Mouse (Mus musculus) MEL (cell line): ENCODE results near the gene Hectd1. TPM values are rescaled to one million over a fixed set of nuclear protein-coding genes. Genes with fewer than 3 reads are reported as not detected.
A peak's percentile ranks its signal among the peaks of the same experiment; 100 is the strongest.

Experiments used
- DNase-seq: peaks from one replicate; pipeline ENCODE4 v3.0.0; 2011; ENCODE audit warnings: low read depth, low spot score
- H3K27ac ChIP-seq: 2 replicates; pipeline ENCODE4 v1.5.1; 2012; ENCODE audit warnings: low read depth, mild to moderate bottlenecking, control low read depth, low read length, moderate library complexity; ENCODE audit not compliant: control insufficient read depth
- H3K27me3 ChIP-seq, 2 experiments: fragments of 150-350 bp in 1 of 2; sonication (generic) in 1 of 2; 2 replicates each; pipeline ENCODE4 v1.6.1; 2012; ENCODE audit warnings: low read length in 2 of 2, mild to moderate bottlenecking in 2 of 2, improper control_type of control experiment in 1 of 2, moderate library complexity in 1 of 2; ENCODE audit not compliant: insufficient read depth in 2 of 2, control insufficient read depth in 1 of 2
- H3K36me3 ChIP-seq, 2 experiments: 2 replicates each; pipeline ENCODE4 v1.6.1; 2012 to 2014; ENCODE audit warnings: low read length in 2 of 2, improper control_type of control experiment in 1 of 2, inconsistent platforms in 1 of 2, mild to moderate bottlenecking in 1 of 2; ENCODE audit not compliant: insufficient read depth in 2 of 2, control insufficient read depth in 1 of 2
- H3K4me1 ChIP-seq, 2 experiments: fragments of 150-350 bp in 1 of 2; sonication (generic) in 1 of 2; 2 replicates each; pipeline ENCODE4 v1.6.1; 2012; ENCODE audit warnings: low read length in 2 of 2, improper control_type of control experiment in 1 of 2, mild to moderate bottlenecking in 1 of 2; ENCODE audit not compliant: insufficient read depth in 2 of 2, control insufficient read depth in 1 of 2
- H3K4me3 ChIP-seq, 2 experiments: fragments of 150-350 bp in 1 of 2; sonication (generic) in 1 of 2; 2 replicates each; pipeline ENCODE4 v1.5.1; 2012; ENCODE audit warnings: low read depth in 2 of 2, low read length in 2 of 2, mild to moderate bottlenecking in 2 of 2, moderate library complexity in 2 of 2, control low read depth in 1 of 2, improper control_type of control experiment in 1 of 2; ENCODE audit not compliant: control insufficient read depth in 1 of 2, insufficient read depth in 1 of 2
- H3K79me2 ChIP-seq: 2 replicates; pipeline ENCODE4 v1.6.1; 2012; ENCODE audit warnings: mild to moderate bottlenecking, low read length, moderate library complexity; ENCODE audit not compliant: control insufficient read depth, poor library complexity, insufficient read depth
- H3K9ac ChIP-seq: 2 replicates; pipeline ENCODE4 v1.6.1; 2012; ENCODE audit warnings: low read depth, mild to moderate bottlenecking, control low read depth, low read length, moderate library complexity; ENCODE audit not compliant: control insufficient read depth, poor library complexity, severe bottlenecking
- H3K9me3 ChIP-seq: fragments of 150-350 bp; sonication (generic); replicated peaks from 2 replicates; pipeline ENCODE4 v1.6.1; 2012; ENCODE audit warnings: mild to moderate bottlenecking, low read length, improper control_type of control experiment, moderate library complexity; ENCODE audit not compliant: insufficient read depth
- BHLHE40 ChIP-seq: IDR thresholded peaks from 2 replicates; pipeline ENCODE4 v1.6.1; 2012; ENCODE audit warnings: low read depth, mild to moderate bottlenecking, inconsistent platforms, low read length, improper control_type of control experiment, borderline replicate concordance
- CHD1 ChIP-seq: IDR thresholded peaks from 2 replicates; pipeline ENCODE4 v1.6.1; 2012; ENCODE audit warnings: low read depth, mild to moderate bottlenecking, inconsistent platforms, low read length, improper control_type of control experiment
- CHD2 ChIP-seq: IDR thresholded peaks from 2 replicates; pipeline ENCODE4 v1.6.1; 2011; ENCODE audit warnings: low read length, improper control_type of control experiment
- CTCF ChIP-seq, 3 experiments: IDR thresholded peaks in 2 of 3; conservative IDR thresholded peaks in 1 of 3; 2 replicates each; pipeline ENCODE4 v1.5.1; 2011 to 2012; ENCODE audit warnings: low read length in 3 of 3, low read depth in 2 of 3, mild to moderate bottlenecking in 2 of 3, improper control_type of control experiment in 1 of 3, inconsistent platforms in 1 of 3, mixed read lengths in 1 of 3, moderate library complexity in 1 of 3; ENCODE audit not compliant: control insufficient read depth in 1 of 3, insufficient read depth in 1 of 3, poor library complexity in 1 of 3, severe bottlenecking in 1 of 3
- E2F4 ChIP-seq: IDR thresholded peaks from 2 replicates; pipeline ENCODE4 v1.6.1; 2011; ENCODE audit warnings: low read depth, low read length, improper control_type of control experiment, borderline replicate concordance
- EP300 ChIP-seq, 2 experiments: IDR thresholded peaks; 2 replicates each; pipeline ENCODE4 v1.6.1; 2011; ENCODE audit warnings: improper control_type of control experiment in 2 of 2, low read length in 2 of 2, low read depth in 1 of 2, mild to moderate bottlenecking in 1 of 2
- ETS1 ChIP-seq: IDR thresholded peaks from 2 replicates; pipeline ENCODE4 v1.6.1; 2012; ENCODE audit warnings: low read depth, mild to moderate bottlenecking, inconsistent platforms, low read length, improper control_type of control experiment, moderate library complexity
- GABPA ChIP-seq: IDR thresholded peaks from 2 replicates; pipeline ENCODE4 v1.6.1; 2012; ENCODE audit warnings: low read depth, mild to moderate bottlenecking, inconsistent platforms, low read length, improper control_type of control experiment, moderate library complexity
- KAT2A ChIP-seq: conservative IDR thresholded peaks from 2 replicates; pipeline ENCODE4 v1.6.1; 2012; ENCODE audit warnings: low read depth, low read length, improper control_type of control experiment, inconsistent platforms
- MAX ChIP-seq: IDR thresholded peaks from 2 replicates; pipeline ENCODE4 v1.6.1; 2011; ENCODE audit warnings: low read length, improper control_type of control experiment
- MAZ ChIP-seq: IDR thresholded peaks from 2 replicates; pipeline ENCODE4 v1.6.1; 2012; ENCODE audit warnings: low read depth, mild to moderate bottlenecking, inconsistent platforms, low read length, improper control_type of control experiment
- MEF2A ChIP-seq: IDR thresholded peaks from 2 replicates; pipeline ENCODE4 v1.6.1; 2014; ENCODE audit warnings: low read depth, mild to moderate bottlenecking, inconsistent platforms, low read length, improper control_type of control experiment; ENCODE audit not compliant: poor library complexity, insufficient replicate concordance, severe bottlenecking; ENCODE audit errors: extremely low read depth
- MXI1 ChIP-seq: IDR thresholded peaks from 2 replicates; pipeline ENCODE4 v1.6.1; 2011; ENCODE audit warnings: mild to moderate bottlenecking, low read depth, low read length, improper control_type of control experiment
- MYC ChIP-seq: IDR thresholded peaks from 2 replicates; pipeline ENCODE4 v1.6.1; 2011; ENCODE audit warnings: low read depth, mild to moderate bottlenecking, low read length, improper control_type of control experiment, moderate library complexity
- NELFE ChIP-seq: IDR thresholded peaks from 2 replicates; pipeline ENCODE4 v1.6.1; 2011; ENCODE audit warnings: low read depth, low read length, improper control_type of control experiment
- NRF1 ChIP-seq: IDR thresholded peaks from 2 replicates; pipeline ENCODE4 v1.6.1; 2014; ENCODE audit warnings: low read depth, mild to moderate bottlenecking, inconsistent platforms, low read length, improper control_type of control experiment, moderate library complexity; ENCODE audit not compliant: poor library complexity, insufficient read depth, severe bottlenecking
- POLR2AphosphoS2 ChIP-seq: IDR thresholded peaks from 2 replicates; pipeline ENCODE4 v1.6.1; 2011; ENCODE audit warnings: low read length, improper control_type of control experiment
- RAD21 ChIP-seq: IDR thresholded peaks from 2 replicates; pipeline ENCODE4 v1.6.1; 2011; ENCODE audit warnings: mild to moderate bottlenecking, low read depth, low read length, improper control_type of control experiment
- RCOR1 ChIP-seq: IDR thresholded peaks from 2 replicates; pipeline ENCODE4 v1.6.1; 2012; ENCODE audit warnings: low read depth, mild to moderate bottlenecking, inconsistent platforms, low read length, improper control_type of control experiment
- SIN3A ChIP-seq: IDR thresholded peaks from 2 replicates; pipeline ENCODE4 v1.6.1; 2012; ENCODE audit warnings: low read length, improper control_type of control experiment, inconsistent platforms
- SMC3 ChIP-seq: IDR thresholded peaks from 2 replicates; pipeline ENCODE4 v1.6.1; 2011; ENCODE audit warnings: low read depth, low read length, improper control_type of control experiment
- TAL1 ChIP-seq: IDR thresholded peaks from 2 replicates; pipeline ENCODE4 v1.6.1; 2012; ENCODE audit warnings: mild to moderate bottlenecking, inconsistent platforms, low read length, moderate library complexity, mixed read lengths
- TBP ChIP-seq: IDR thresholded peaks from 2 replicates; pipeline ENCODE4 v1.8.0; 2011; ENCODE audit warnings: low read depth, low read length, improper control_type of control experiment
- TCF12 ChIP-seq: IDR thresholded peaks from 2 replicates; pipeline ENCODE4 v1.6.1; 2014; ENCODE audit warnings: low read depth, mild to moderate bottlenecking, inconsistent platforms, low read length, improper control_type of control experiment, moderate library complexity
- UBTF ChIP-seq: IDR thresholded peaks from 2 replicates; pipeline ENCODE4 v1.6.1; 2012; ENCODE audit warnings: low read depth, mild to moderate bottlenecking, inconsistent platforms, low read length, improper control_type of control experiment, moderate library complexity, borderline replicate concordance; ENCODE audit not compliant: insufficient read depth
- USF1 ChIP-seq: IDR thresholded peaks from 2 replicates; pipeline ENCODE4 v1.6.1; 2014; ENCODE audit warnings: low read depth, mild to moderate bottlenecking, inconsistent platforms, low read length, improper control_type of control experiment, moderate library complexity
- USF2 ChIP-seq, 2 experiments: IDR thresholded peaks; 2 replicates each; pipeline ENCODE4 v1.6.1; 2011 to 2012; ENCODE audit warnings: improper control_type of control experiment in 2 of 2, low read length in 2 of 2, borderline replicate concordance in 1 of 2, inconsistent platforms in 1 of 2, low read depth in 1 of 2, mild to moderate bottlenecking in 1 of 2; ENCODE audit not compliant: insufficient read depth in 1 of 2
- ZC3H11A ChIP-seq: IDR thresholded peaks from 2 replicates; pipeline ENCODE4 v1.6.1; 2012; ENCODE audit warnings: low read depth, mild to moderate bottlenecking, inconsistent platforms, low read length, improper control_type of control experiment
- ZKSCAN1 ChIP-seq: IDR thresholded peaks from 2 replicates; pipeline ENCODE4 v1.6.1; 2012; ENCODE audit warnings: low read depth, mild to moderate bottlenecking, inconsistent platforms, low read length, improper control_type of control experiment, moderate library complexity
- ZNF384 ChIP-seq: IDR thresholded peaks from 2 replicates; pipeline ENCODE4 v1.6.1; 2012; ENCODE audit warnings: low read depth, mild to moderate bottlenecking, inconsistent platforms, low read length, improper control_type of control experiment
- polyA plus RNA-seq, 2 experiments: library from polyadenylated mRNA; stranded (reverse) in 1 of 2; unstranded in 1 of 2; fragments of >175 nt in 1 of 2; fragments of >200 nt in 1 of 2; gene quantifications; 2 replicates each; pipeline versions ENCODE4 v1.2.1 to v1.2.4; 2012; ENCODE audit warnings: low replicate concordance in 2 of 2, low read depth in 1 of 2; ENCODE audit not compliant: insufficient read length in 2 of 2, insufficient read depth in 1 of 2, missing spikeins in 1 of 2
- total RNA-seq: library from RNA; depleted of rRNA; stranded (reverse); fragments of 300-350 nt; gene quantifications from 2 replicates; pipeline ENCODE4 v1.2.3, GENCODE M21; 2012

Gene Hectd1
- total and polyA plus RNA-seq, 3 experiments = 55.2 to 248 (median 72.0) TPM

- TF ChIP-seq ZC3H11A (no peak), ETS1 (no peak), RAD21 (no peak), MEF2A (no peak), CTCF (IDR thresholded peaks at IDR 0.05 in 2 of 3, conservative IDR thresholded peaks at IDR 0.05 in 1 of 3; ENCODE audit: control insufficient read depth in 1 of 3, insufficient read depth in 1 of 3, low read depth in 2 of 3, low read length in 3 of 3, poor library complexity in 1 of 3, severe bottlenecking in 1 of 3) (no peak)
- TF ChIP-seq, all 39 proteins: peak for 0
- Histone ChIP-seq H3K4me1 (peaks cover 17 to 18% of the 10 kb centered on the region in 2 experiments; a peak in 3 of 4 replicates), H3K4me3 (peak overlapping the region in 1 of 2 experiments; percentile 86; a peak in 2 of 4 replicates), H3K36me3 (peaks cover 9 to 30% of the 10 kb centered on the region in 2 experiments), H3K9me3 (no peaks in the 10 kb centered on the region), H3K79me2 (peaks cover 47% of the 10 kb centered on the region), H3K9ac (peak overlapping the region; percentile 99), H3K27me3 (no peaks in the 10 kb centered on the region), H3K27ac (peak overlapping the region; percentile 89)
- DNase-seq = no peak
Measured at GRCm38 (mm10) chr12:51830671-51831070, 1.3 kb upstream of the Hectd1 start.

- H3K79me2 ChIP-seq = peaks cover 51% of the 10 kb centered on the region
- H3K9ac ChIP-seq = peak overlapping the region; percentile 99
- no peaks in the 10 kb centered on the region for H3K9me3 ChIP-seq
- peaks cover 15 to 28% of the 10 kb centered on the region in 2 experiments for H3K36me3 ChIP-seq
- DNase-seq = peak; percentile 80
- H3K4me1 ChIP-seq = peaks cover 14% of the 10 kb centered on the region in 2 experiments; a peak in 3 of 4 replicates
- peak overlapping the region; percentile 89 for H3K27ac ChIP-seq
- no peaks in the 10 kb centered on the region for H3K27me3 ChIP-seq
- H3K4me3 ChIP-seq = peak overlapping the region; percentile 86 to 97
- TF ChIP-seq USF2 (IDR thresholded peaks at IDR 0.05; ENCODE audit: borderline replicate concordance in 1 of 2, insufficient read depth in 1 of 2, low read depth in 1 of 2, low read length in 2 of 2) (no peak), NELFE (no peak), EP300 (IDR thresholded peaks at IDR 0.05; ENCODE audit: low read depth in 1 of 2, low read length in 2 of 2) (0 out of 4 replicates have a peak, but pooled peaks of 1 of the 2 experiments have one; percentile 3), MXI1 (no peak), POLR2AphosphoS2 (no peak), E2F4 (no peak), MAX (peak; percentile 9), NRF1 (no peak), TBP (peak; percentile 40; the same call in 1 of the 2 replicates), UBTF (no peak; the same call in 1 of the 2 replicates), CTCF (IDR thresholded peaks at IDR 0.05 in 2 of 3, conservative IDR thresholded peaks at IDR 0.05 in 1 of 3; ENCODE audit: control insufficient read depth in 1 of 3, insufficient read depth in 1 of 3, low read depth in 2 of 3, low read length in 3 of 3, poor library complexity in 1 of 3, severe bottlenecking in 1 of 3) (no peak), TCF12 (no peak), CHD1 (peak; percentile 63; the same call in 1 of the 2 replicates), USF1 (no peak), ZNF384 (no peak), SMC3 (no peak), MEF2A (no peak), KAT2A (no peak), GABPA (no peak), MYC (no peak), ZKSCAN1 (no peak), MAZ (0 out of 2 replicates have a peak, but pooled peaks have one; percentile 9), RCOR1 (no peak), TAL1 (no peak), BHLHE40 (no peak), CHD2 (no peak), SIN3A (peak; percentile 75)
Measured at GRCm38 (mm10) chr12:51830077-51830402, 704 bp upstream of the Hectd1 start.
